Mouse (Mus musculus) ovary, adult 18-20 months (tissue): ENCODE data around the gene Tex46.

Experiments
- DNase-seq: peaks from one replicate; pipeline ENCODE4 v3.0.0; 2022; ENCODE audit warnings: low spot score, mixed read lengths

The Tex46 gene

DNA sequence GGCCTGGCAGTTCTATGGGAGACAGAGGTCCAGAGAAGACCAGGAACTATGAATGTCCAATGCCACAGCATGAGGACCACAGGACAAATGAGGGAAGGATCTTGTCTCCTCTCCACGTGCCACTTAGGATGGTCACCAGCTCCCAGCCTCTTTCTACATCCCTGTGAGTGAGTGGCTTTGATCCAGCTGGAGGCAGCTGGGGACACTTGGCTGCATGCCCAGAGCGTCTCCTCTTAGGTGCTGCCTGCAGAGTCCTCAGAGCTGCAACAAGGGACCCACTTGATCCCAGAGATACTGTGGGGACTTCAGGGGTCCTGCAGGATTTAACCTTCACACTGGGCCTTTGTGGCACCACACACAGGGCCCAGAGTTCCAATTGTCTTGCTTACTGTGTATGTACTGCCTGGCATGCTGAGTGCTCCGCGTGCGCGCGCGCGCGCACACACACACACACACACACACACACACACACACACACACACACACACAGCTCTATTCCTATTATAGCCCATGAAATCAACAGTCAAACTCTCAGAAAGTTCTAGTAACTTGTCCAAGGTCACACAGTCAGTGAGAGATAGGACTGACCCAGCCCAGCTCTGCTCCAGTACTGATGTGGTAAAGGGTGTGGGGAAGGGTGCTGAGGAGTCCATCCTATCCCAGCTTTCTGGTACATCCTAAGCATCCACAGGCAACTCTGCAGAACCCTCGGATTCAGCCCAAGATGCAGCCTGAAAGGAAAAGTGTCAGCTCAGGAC lies 21.2 kb downstream of the Tex46 start:
- DNase-seq, result no peak

DNA sequence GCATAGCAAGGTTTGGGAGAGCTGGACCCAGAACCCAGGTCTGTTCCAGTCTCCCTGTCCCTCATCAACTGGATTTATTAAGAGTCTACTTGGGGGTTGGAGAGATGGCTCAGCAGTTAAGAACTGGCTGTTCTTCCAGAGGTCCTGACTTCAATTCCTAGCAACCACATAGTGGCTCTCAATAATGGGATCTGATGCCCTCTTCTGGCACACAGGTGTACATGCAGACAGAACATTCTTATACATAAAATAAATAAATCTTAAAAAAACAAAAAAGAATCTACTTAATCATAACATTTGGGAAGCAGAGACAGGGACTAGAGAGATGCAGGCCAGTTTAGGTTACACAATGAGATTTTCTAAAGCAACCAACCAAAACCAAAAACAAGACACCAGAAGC lies 25.8 kb downstream of the Tex46 start:
- DNase-seq, result no peak

DNA sequence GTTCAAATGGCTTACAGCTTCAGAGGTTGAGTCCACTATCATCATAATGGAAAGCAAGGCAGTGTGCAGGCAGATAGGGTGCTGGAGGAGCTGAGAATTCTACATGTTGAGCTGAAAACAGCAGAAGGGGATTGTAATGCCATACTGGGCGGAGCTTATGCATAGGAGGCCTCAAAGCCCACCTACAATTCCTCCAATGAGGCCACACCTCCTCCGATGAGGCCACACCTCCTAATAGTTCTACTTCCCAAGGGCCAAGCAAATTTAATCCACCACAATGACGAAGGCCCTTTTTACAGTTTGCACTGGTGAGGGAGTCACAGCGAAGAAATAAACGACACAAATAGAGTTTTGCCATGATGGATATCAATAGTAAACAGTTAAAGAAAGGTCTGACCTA lies 26.3 kb downstream of the Tex46 start:
- no peak for DNase-seq

DNA sequence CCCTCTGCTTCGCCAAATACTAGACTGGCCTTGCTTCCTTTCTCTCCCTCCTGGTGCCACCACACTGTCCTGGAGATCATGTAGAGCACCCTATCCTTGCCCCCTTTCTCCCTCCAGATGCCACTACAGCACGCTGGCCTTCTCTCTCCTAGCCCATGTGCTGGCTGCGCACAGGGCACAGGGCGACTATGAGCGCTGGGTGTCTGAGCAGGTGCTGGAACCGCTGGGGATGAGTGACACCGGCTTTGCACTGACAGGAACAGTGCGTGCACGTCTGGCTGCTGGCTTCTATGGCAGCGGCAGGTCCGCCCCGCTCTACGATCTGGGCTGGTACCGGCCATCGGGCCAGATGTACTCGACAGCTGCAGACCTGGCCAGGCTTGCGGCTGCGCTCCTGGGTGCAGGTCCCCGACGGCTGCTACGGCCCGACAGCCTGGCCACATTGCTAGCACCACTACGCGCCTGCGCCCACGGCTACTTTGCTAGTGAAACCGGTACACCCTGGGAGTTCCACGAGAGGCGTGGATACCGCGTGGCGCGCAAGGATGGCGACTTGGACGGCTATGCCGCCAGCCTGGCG lies 26.8 kb downstream of the Tex46 start:
- DNase-seq, result no peak

GRCm38 (mm10) chr4:136637563-136638229 lies 27.5 kb downstream of the Tex46 start:
- DNase-seq, result no peak

GRCm38 (mm10) chr4:136638230-136638750 lies 28.1 kb downstream of the Tex46 start:
- DNase-seq, result no peak

- no peak for DNase-seq
Measured at GRCm38 (mm10) chr4:136638890-136639289, 28.7 kb downstream of the Tex46 start.

GRCm38 (mm10) chr4:136648922-136649479 lies 38.8 kb downstream of the Tex46 start:
- DNase-seq, result no peak

DNA sequence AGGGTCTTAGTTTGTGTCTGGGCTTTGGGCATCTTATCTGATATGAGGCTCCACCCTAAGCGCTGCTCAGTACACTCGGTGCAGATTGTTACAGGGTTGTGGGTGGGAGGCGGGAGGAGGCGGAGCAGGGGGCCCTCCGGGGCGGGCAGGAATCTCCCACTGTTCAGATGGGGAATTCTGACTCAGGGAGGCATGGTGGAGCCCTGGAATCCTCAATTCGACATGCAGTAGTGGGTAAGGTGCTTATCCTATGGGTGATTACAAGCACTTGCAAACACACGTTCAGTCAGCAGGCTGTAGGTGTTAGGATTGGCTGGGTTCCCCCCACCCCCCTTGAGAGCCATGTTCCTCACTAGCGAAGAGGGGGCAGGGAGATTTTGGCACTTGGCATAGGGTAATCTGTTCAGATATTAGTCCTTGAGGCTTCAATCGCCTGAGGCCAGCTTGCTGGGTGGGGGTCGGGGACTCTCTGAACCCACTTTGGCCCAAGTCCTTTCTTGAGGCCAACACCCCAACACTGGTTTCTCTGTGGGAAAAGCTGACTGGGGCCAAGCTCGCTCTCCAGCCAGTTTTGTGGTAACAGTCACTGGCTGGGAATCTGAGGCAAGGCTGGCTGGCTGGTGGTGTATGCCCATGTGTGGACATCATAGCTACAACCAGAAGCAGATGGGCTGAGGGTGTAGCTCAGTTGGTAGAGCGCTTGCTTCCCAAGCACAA lies 39.4 kb downstream of the Tex46 start:
- DNase-seq, result no peak

- DNase-seq, result no peak
Measured at GRCm38 (mm10) chr4:136650261-136650660, 40.0 kb downstream of the Tex46 start.

DNA sequence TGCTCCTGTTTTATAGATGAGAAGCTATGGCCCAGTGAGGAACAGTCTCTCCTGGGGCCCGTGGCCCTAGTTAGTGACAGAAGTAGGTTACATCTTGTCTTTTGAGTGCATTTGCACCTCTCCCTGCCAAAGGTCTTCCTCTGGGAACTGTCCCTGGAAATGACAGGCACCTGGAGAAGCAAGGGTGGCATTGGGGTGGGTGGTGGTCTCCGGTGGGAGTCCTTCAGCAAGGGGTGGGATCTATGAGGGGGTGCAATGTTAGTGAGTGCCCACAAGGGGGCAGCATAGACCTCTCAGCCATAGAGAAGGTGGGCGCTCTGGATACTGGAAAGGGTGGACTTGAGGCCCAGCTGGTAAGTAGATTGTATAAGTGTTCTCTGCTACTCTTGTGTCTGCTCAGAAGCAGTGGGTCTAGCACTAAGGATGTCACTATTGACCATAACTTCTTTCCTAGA lies 41.1 kb downstream of the Tex46 start:
- DNase-seq, result no peak

- no peak for DNase-seq
Measured at GRCm38 (mm10) chr4:136651882-136652527, 41.8 kb downstream of the Tex46 start.

DNA sequence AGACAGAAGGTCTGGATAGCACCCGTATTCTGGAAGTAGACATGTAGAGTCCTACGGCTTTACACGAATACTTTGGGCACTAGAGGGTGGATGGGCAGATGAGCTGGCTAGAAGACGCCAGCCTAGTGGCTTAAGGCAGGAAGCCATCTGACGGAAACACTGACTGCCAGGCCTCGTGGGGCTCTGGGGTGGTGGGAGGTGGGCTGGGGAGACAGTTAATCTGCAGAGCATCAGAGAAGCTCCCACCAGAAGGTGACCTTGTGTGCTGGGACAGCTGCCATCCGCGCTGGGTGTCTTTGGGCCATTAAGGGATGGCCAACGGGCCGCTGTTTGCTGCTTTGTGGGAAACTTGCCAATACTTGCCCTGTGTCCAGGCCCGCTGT lies 42.3 kb downstream of the Tex46 start:
- DNase-seq, result no peak

DNA sequence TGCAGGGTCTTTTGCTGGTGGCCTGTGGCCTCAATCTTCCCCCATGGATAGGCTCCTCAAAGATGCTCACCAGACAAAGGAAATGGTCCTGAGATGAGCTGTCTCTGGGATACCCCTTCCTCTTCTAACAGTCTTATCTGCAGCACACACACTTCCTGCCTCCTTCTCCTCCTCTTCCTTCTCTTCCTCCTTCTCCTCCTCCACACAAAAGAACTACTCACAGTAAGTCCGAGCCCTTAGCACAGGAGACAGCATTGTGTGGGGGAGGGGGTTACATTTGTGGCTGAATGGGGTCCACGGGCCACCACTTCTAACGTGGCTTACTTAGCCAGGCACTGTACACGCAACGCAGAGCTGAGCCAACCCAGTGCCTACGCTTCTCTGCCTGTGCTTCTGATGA lies 42.8 kb downstream of the Tex46 start:
- no peak for DNase-seq

GRCm38 (mm10) chr4:136653692-136654234 lies 43.5 kb downstream of the Tex46 start:
- no peak for DNase-seq

DNA sequence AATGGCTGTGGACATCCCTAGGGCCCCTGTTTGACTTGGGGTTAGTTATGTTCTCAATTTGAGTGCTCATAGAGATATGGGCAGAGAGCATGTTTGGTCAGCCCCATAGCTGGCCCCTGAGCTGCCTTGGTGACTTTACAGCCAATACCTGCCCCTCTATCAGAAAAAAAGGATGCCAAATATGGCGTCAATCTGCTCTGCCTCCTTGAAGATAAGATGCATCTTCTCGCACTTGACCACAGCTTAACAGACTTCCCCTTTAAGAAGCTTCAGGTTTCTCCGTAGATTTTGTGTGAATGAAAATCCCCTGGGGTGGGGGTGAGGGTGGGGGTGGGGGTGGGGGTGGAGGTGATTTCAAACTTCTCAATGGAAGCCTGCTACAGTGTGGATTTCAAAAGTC lies 47.7 kb downstream of the Tex46 start:
- DNase-seq, result no peak
